Mouse (Mus musculus): ENCODE results near the gene Col4a4. TPM values are rescaled to one million over a fixed set of nuclear protein-coding genes. Genes with fewer than 3 reads are reported as not detected.

Gene Col4a4
- total and polyA plus RNA-seq, 3 experiments: 0.27 TPM; not detected in 2

DNA sequence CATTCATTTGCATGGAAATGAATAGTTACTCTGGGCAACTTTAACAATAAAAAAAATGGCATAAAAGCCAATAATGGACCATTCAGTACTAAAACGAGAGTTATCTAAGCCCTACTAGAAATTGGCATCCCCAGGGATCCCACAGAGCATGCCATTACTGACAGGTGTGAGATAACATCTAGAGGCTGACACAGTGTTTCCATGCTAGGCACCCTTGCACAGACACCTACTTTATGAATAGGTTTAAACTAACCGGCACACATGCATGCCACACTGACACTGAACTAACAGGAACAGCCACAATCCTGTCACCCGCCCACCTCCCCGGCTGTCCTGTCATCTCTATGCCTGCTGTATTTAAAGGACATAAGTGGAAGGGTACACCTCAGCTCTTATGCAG lies 58.7 kb downstream of the Col4a4 start:
- H3K4me3 ChIP-seq (ENCODE audit: low read depth, low read length): no peak overlapping the region
- H3K9me3 ChIP-seq (replicated peaks): no peaks in the 10 kb centered on the region
- ATAC-seq (ENCODE audit: extremely low read depth, insufficient number of reproducible peaks, low FRiP score, poor library complexity, severe bottlenecking) (no peak), DNase-seq (ENCODE audit: low spot score) (no peak)
- H3K4me1 ChIP-seq (ENCODE audit: insufficient read depth, low read depth, low read length): no peaks in the 10 kb centered on the region
- TF ChIP-seq POLR2AphosphoS5 (IDR thresholded peaks at IDR 0.05; ENCODE audit: insufficient replicate concordance, low read depth, low read length): no peak
- no peak for TF ChIP-seq CTCF (IDR thresholded peaks at IDR 0.05; ENCODE audit: low read depth, low read length)
- no peak for TF ChIP-seq GATA1 (IDR thresholded peaks at IDR 0.05; ENCODE audit: borderline replicate concordance, low read length)
- H3K36me3 ChIP-seq (replicated peaks): no peaks in the 10 kb centered on the region
- peaks cover 10% of the 10 kb centered on the region for H3K27me3 ChIP-seq (ENCODE audit: insufficient read depth, low read length)

DNA sequence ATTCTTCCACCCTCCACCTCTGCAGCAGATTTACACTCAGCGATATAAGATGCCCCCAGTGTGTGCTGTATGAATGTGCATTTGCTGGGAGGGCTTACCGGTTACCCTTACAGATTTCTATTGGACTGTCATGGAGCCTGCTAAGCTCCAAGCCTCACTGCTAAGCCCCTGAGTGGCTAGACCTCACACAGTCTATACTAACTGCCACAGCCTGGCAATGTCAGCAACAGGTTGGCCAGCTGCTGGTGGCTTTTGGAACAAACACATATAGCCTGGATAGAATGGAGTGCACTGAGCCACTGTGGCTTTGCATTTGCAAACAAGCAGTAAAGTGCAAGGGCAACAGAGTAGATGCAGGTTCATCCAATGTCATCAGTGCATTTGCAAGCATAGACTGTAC lies 94.7 kb downstream of the Col4a4 start:
- TF ChIP-seq GATA1 (IDR thresholded peaks at IDR 0.05; ENCODE audit: borderline replicate concordance, low read length): no peak
- TF ChIP-seq TAL1 (conservative IDR thresholded peaks at IDR 0.05; ENCODE audit: low read depth, low read length): no peak
- TF ChIP-seq CTCF (IDR thresholded peaks at IDR 0.05; ENCODE audit: low read depth, low read length): no peak
- no peak for TF ChIP-seq POLR2AphosphoS5 (IDR thresholded peaks at IDR 0.05; ENCODE audit: insufficient replicate concordance, low read depth, low read length)
- TF ChIP-seq GATA2 (IDR thresholded peaks at IDR 0.05; ENCODE audit: borderline replicate concordance, low read depth, low read length): no peak
- DNase-seq (ENCODE audit: low spot score) (no peak), ATAC-seq (ENCODE audit: extremely low read depth, insufficient number of reproducible peaks, low FRiP score, poor library complexity, severe bottlenecking) (no peak)
- H3K9me3 ChIP-seq (replicated peaks): no peaks in the 10 kb centered on the region
- no peaks in the 10 kb centered on the region for H3K4me1 ChIP-seq (ENCODE audit: insufficient read depth, low read depth, low read length)
- H3K36me3 ChIP-seq (replicated peaks): no peaks in the 10 kb centered on the region
- H3K27me3 ChIP-seq (ENCODE audit: insufficient read depth, low read length): no peaks in the 10 kb centered on the region
- H3K4me3 ChIP-seq (ENCODE audit: low read depth, low read length): no peak overlapping the region

DNA sequence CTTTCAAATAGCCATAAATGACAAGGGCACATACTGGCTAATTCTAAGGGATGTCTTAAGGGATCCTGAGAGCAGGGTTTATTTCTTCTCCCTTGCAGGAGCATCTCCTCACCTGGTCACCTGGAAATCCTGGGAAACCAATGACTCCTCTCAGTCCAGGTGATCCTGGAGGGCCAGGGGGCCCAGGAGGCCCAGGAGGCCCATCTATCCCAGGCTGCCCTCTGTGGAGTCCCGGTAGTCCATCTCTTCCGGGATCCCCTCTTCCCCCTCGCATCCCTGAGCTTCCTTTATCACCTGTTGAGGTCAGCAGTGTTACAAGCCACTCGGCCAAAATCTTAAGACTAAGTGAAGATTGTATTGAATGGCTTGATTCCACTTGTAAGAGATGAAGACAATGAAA lies 100.3 kb downstream of the Col4a4 start:
- no peak for TF ChIP-seq POLR2AphosphoS5 (IDR thresholded peaks at IDR 0.05; ENCODE audit: insufficient replicate concordance, low read depth, low read length)
- no peak for TF ChIP-seq CTCF (IDR thresholded peaks at IDR 0.05; ENCODE audit: low read depth, low read length)
- no peak for TF ChIP-seq GATA2 (IDR thresholded peaks at IDR 0.05; ENCODE audit: borderline replicate concordance, low read depth, low read length)
- TF ChIP-seq TAL1 (conservative IDR thresholded peaks at IDR 0.05; ENCODE audit: low read depth, low read length): no peak
- Histone ChIP-seq H3K4me1 (ENCODE audit: insufficient read depth, low read depth, low read length) (no peaks in the 10 kb centered on the region), H3K4me3 (ENCODE audit: low read depth, low read length) (no peak overlapping the region), H3K9me3 (replicated peaks) (no peaks in the 10 kb centered on the region), H3K36me3 (replicated peaks) (no peaks in the 10 kb centered on the region), H3K27me3 (ENCODE audit: insufficient read depth, low read length) (peaks cover 2% of the 10 kb centered on the region; the same call in 1 of the 2 replicates)
- no peak for DNase-seq (ENCODE audit: low spot score)
- no peak for ATAC-seq (ENCODE audit: extremely low read depth, insufficient number of reproducible peaks, low FRiP score, poor library complexity, severe bottlenecking)

DNA sequence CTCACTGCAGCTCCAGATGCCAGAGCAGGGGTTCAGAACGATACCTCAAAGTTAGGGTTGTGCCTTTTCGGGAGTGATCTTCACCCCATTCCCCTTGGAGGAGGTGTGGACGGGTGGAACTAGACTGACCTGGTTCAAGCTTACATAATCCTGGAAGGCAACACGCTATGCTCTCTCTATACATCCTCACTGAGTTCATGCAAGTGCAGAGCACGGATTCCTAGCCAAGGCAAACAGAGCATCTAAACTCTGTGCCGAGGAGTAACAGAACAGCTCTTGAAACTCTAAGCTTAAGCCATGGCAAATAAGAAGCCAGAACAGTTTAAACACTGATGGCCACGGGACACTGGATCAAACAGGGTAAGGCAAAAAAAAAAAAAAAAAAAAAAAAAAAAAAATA lies 104.3 kb downstream of the Col4a4 start:
- no peaks in the 10 kb centered on the region for H3K9me3 ChIP-seq (replicated peaks)
- ATAC-seq (ENCODE audit: extremely low read depth, insufficient number of reproducible peaks, low FRiP score, poor library complexity, severe bottlenecking): no peak
- H3K27me3 ChIP-seq (ENCODE audit: insufficient read depth, low read length): peaks cover 2% of the 10 kb centered on the region; the same call in 1 of the 2 replicates
- no peak for TF ChIP-seq CTCF (IDR thresholded peaks at IDR 0.05; ENCODE audit: low read depth, low read length)
- no peak for TF ChIP-seq TAL1 (conservative IDR thresholded peaks at IDR 0.05; ENCODE audit: low read depth, low read length)
- TF ChIP-seq POLR2AphosphoS5 (IDR thresholded peaks at IDR 0.05; ENCODE audit: insufficient replicate concordance, low read depth, low read length): no peak
- no peak for TF ChIP-seq GATA2 (IDR thresholded peaks at IDR 0.05; ENCODE audit: borderline replicate concordance, low read depth, low read length)
- TF ChIP-seq GATA1 (IDR thresholded peaks at IDR 0.05; ENCODE audit: borderline replicate concordance, low read length): no peak
- no peak overlapping the region for H3K4me3 ChIP-seq (ENCODE audit: low read depth, low read length)
- H3K36me3 ChIP-seq (replicated peaks): no peaks in the 10 kb centered on the region
- no peaks in the 10 kb centered on the region for H3K4me1 ChIP-seq (ENCODE audit: insufficient read depth, low read depth, low read length)
- no peak for DNase-seq (ENCODE audit: low spot score)

DNA sequence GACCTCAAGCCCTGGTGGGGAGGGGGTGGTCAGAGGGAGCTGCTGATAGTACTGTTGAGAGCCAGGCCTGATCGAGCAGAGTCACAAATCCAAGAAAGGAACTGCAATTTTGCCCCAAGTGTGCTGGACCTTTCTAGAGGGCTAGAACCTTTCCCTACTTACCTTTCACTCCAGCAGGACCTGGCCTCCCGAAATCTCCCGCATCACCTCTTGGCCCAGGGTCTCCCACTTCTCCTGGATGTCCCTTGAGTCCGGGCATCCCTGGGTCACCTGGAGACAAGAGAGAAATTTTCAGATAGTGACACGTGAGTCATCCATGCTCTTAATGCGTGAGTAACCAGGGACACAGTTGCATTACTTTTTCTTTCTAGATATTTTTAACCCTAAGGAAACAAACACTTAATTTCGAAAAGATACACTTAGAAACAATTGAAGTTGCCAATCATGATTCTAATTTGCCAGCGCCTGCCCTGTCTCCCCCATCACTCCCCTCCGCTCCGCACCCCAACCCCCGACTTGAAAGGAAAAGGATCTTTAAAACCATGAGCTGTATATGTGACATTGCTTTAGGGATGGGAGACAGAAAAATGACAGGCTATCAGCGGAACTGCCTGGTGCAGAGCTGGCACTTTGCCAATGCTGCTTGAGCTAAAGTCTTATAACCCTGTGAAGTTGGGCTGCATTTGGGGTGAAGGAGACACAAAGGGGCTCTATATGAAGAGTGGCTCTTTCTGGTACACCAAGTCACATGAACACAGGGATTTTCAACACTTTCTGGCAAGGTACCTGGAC lies 106.8 kb downstream of the Col4a4 start:
- Histone ChIP-seq H3K36me3 (replicated peaks) (no peaks in the 10 kb centered on the region), H3K27me3 (ENCODE audit: insufficient read depth, low read length) (no peaks in the 10 kb centered on the region), H3K4me3 (ENCODE audit: low read depth, low read length) (no peak overlapping the region), H3K9me3 (replicated peaks) (no peaks in the 10 kb centered on the region), H3K4me1 (ENCODE audit: insufficient read depth, low read depth, low read length) (no peaks in the 10 kb centered on the region)
- TF ChIP-seq CTCF (IDR thresholded peaks at IDR 0.05; ENCODE audit: low read depth, low read length): no peak
- no peak for TF ChIP-seq GATA2 (IDR thresholded peaks at IDR 0.05; ENCODE audit: borderline replicate concordance, low read depth, low read length)
- TF ChIP-seq GATA1 (IDR thresholded peaks at IDR 0.05; ENCODE audit: borderline replicate concordance, low read length): no peak
- TF ChIP-seq POLR2AphosphoS5 (IDR thresholded peaks at IDR 0.05; ENCODE audit: insufficient replicate concordance, low read depth, low read length): no peak
- no peak for TF ChIP-seq TAL1 (conservative IDR thresholded peaks at IDR 0.05; ENCODE audit: low read depth, low read length)
- no peak for DNase-seq (ENCODE audit: low spot score)
- ATAC-seq (ENCODE audit: extremely low read depth, insufficient number of reproducible peaks, low FRiP score, poor library complexity, severe bottlenecking): no peak

DNA sequence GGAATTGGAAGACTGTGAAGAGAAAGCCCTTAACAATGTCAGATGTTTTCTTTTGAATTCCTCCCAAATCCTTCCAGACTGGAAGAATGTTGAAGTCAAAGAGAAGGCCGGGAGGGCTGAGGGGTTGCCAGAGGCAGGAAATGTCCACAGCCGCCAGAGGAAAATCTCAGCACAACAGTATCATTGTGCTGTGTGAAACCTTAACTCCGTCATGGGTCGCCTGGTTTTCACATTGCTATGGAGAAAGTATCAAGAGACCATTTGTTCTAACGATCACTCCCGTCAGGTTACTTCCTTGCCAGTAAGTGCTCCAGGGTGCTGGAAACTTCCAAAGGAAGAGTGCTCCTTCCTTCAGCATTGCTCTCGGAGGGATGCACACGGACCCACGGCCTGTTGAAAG lies 109.9 kb downstream of the Col4a4 start:
- Histone ChIP-seq H3K27me3 (ENCODE audit: insufficient read depth, low read length) (no peaks in the 10 kb centered on the region), H3K4me3 (ENCODE audit: low read depth, low read length) (no peak overlapping the region), H3K4me1 (ENCODE audit: insufficient read depth, low read depth, low read length) (no peaks in the 10 kb centered on the region), H3K36me3 (replicated peaks) (no peaks in the 10 kb centered on the region), H3K9me3 (replicated peaks) (no peaks in the 10 kb centered on the region)
- DNase-seq (ENCODE audit: low spot score): no peak
- TF ChIP-seq TAL1 (conservative IDR thresholded peaks at IDR 0.05; ENCODE audit: low read depth, low read length): no peak
- no peak for TF ChIP-seq GATA2 (IDR thresholded peaks at IDR 0.05; ENCODE audit: borderline replicate concordance, low read depth, low read length)
- TF ChIP-seq POLR2AphosphoS5 (IDR thresholded peaks at IDR 0.05; ENCODE audit: insufficient replicate concordance, low read depth, low read length): no peak
- no peak for TF ChIP-seq CTCF (IDR thresholded peaks at IDR 0.05; ENCODE audit: low read depth, low read length)
- TF ChIP-seq GATA1 (IDR thresholded peaks at IDR 0.05; ENCODE audit: borderline replicate concordance, low read length): no peak
- ATAC-seq (ENCODE audit: extremely low read depth, insufficient number of reproducible peaks, low FRiP score, poor library complexity, severe bottlenecking): no peak

All from G1E (cell line).